ENCODE assay signal across 16 mouse cellular contexts in the genomic region with DNA sequence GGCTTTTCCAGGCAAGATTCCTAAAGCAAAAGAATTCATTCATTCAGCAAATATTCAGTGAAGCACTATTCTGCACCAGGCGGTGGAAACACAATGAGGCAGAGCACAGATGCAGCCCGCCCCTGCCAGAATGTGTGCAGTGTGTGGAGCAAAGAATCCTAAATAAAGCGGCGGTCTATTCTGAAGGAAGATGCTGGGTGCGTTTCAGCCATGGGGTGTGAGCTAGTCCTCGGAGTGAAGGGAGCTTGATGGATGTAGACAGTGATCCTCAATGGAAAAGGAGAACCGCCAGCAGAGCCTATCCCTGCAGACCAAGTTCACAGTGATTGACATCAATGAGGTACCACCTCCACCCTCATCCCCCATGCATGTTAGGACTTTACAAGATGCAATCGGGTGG.
DNase-seq lines count a peak whose midpoint lies in the region; ATAC-seq lines count a peak whose summit lies in the region.
"Had no signal": no experiment of that assay in that cellular context is flagged by ENCODE, and none has a peak within 500 bp of the region (broad histone marks: within the 10 kb centered on the region; RNA-seq: fewer than 3 reads in every experiment).

No protein-coding gene starts in this region.

- H3K36me3 ChIP-seq in neural tube, embryonic 11.5 days (ENCODE audit: control insufficient read depth, insufficient read depth, low read length): no peaks in the 10 kb centered on the region
- H3K36me3 ChIP-seq in neural tube, embryonic 15.5 days: no peaks in the 10 kb centered on the region
- H3K36me3 ChIP-seq in midbrain, embryonic 11.5 days (ENCODE audit: control insufficient read depth, insufficient read depth, low read length): no peaks in the 10 kb centered on the region
- H3K36me3 ChIP-seq: embryonic facial prominence, embryonic 15.5 days; G1E; limb, embryonic 15.5 days; lung, embryonic 15.5 days had no signal

- peak; percentile 29 for DNase-seq in heart, adult 11 months
- no peak for DNase-seq in heart, adult 18-20 months
- DNase-seq in neural tube, embryonic 11.5 days (ENCODE audit: low spot score): no peak
- no peak for DNase-seq in midbrain, embryonic 11.5 days (ENCODE audit: low spot score, missing footprints)
- DNase-seq in right cerebral cortex, postnatal 36 days (ENCODE audit: low spot score in 2 of 2): peak; percentile 16 to 18
- no peak for DNase-seq in Muller cell, postnatal 12 days (ENCODE audit: inconsistent ontology term)
- no peak for DNase-seq in adrenal gland, adult (ENCODE audit: inconsistent age in 2 of 2, low spot score in 1 of 2)
- DNase-seq: cerebellum, adult 9-10 months; gastrocnemius, adult 2 months; kidney, adult 11 months had no signal

- no peak overlapping the region for H3K27ac ChIP-seq in neural tube, embryonic 11.5 days (ENCODE audit: low read depth, low read length)
- no peak overlapping the region for H3K27ac ChIP-seq in neural tube, embryonic 15.5 days (replicated peaks)
- no peak overlapping the region for H3K27ac ChIP-seq in midbrain, embryonic 11.5 days (ENCODE audit: low read depth, low read length)
- H3K27ac ChIP-seq: embryonic facial prominence, embryonic 15.5 days; gastrocnemius, adult 2 months; limb, embryonic 15.5 days; lung, embryonic 15.5 days; stomach, postnatal 0 days had no signal

- no peak overlapping the region for H3K9ac ChIP-seq in neural tube, embryonic 11.5 days (ENCODE audit: low read length)
- no peak overlapping the region for H3K9ac ChIP-seq in neural tube, embryonic 15.5 days (replicated peaks)
- H3K9ac ChIP-seq in midbrain, embryonic 11.5 days (ENCODE audit: low read length): no peak overlapping the region
- H3K9ac ChIP-seq: embryonic facial prominence, embryonic 15.5 days; limb, embryonic 15.5 days; lung, embryonic 15.5 days had no signal

- WGBS in neural tube, embryonic 11.5 days: 59% methylated on average over 8 of the region's 8 CpGs
- WGBS in neural tube, embryonic 15.5 days: 55% methylated on average over 8 of the region's 8 CpGs
- WGBS in midbrain, embryonic 11.5 days: 45% methylated on average over 8 of the region's 8 CpGs

- no peak overlapping the region for H3K4me2 ChIP-seq in neural tube, embryonic 11.5 days (ENCODE audit: low read depth)
- no peak overlapping the region for H3K4me2 ChIP-seq in neural tube, embryonic 15.5 days
- no peak overlapping the region for H3K4me2 ChIP-seq in midbrain, embryonic 11.5 days
- H3K4me2 ChIP-seq: embryonic facial prominence, embryonic 15.5 days; limb, embryonic 15.5 days; lung, embryonic 15.5 days had no signal

- H3K4me1 ChIP-seq in neural tube, embryonic 11.5 days (ENCODE audit: control insufficient read depth, insufficient read depth, low read length): no peaks in the 10 kb centered on the region
- no peaks in the 10 kb centered on the region for H3K4me1 ChIP-seq in neural tube, embryonic 15.5 days
- peaks cover 6% of the 10 kb centered on the region; the same call in 1 of the 2 replicates for H3K4me1 ChIP-seq in midbrain, embryonic 11.5 days (ENCODE audit: control insufficient read depth, insufficient read depth, low read length)
- H3K4me1 ChIP-seq: embryonic facial prominence, embryonic 15.5 days; limb, embryonic 15.5 days; lung, embryonic 15.5 days had no signal

- no peaks in the 10 kb centered on the region for H3K9me3 ChIP-seq in neural tube, embryonic 11.5 days (ENCODE audit: control insufficient read depth, low read length)
- no peaks in the 10 kb centered on the region for H3K9me3 ChIP-seq in neural tube, embryonic 15.5 days (replicated peaks)
- no peaks in the 10 kb centered on the region for H3K9me3 ChIP-seq in midbrain, embryonic 11.5 days (ENCODE audit: control insufficient read depth, low read length)
- H3K9me3 ChIP-seq: embryonic facial prominence, embryonic 15.5 days; G1E; limb, embryonic 15.5 days; lung, embryonic 15.5 days had no signal

- H3K27me3 ChIP-seq in neural tube, embryonic 11.5 days (ENCODE audit: control insufficient read depth, insufficient read depth, low read length): no peaks in the 10 kb centered on the region
- H3K27me3 ChIP-seq in neural tube, embryonic 15.5 days (replicated peaks): 0 out of 2 replicates have a peak, but pooled peaks cover 4% of the 10 kb centered on the region
- no peaks in the 10 kb centered on the region; the same call in 1 of the 2 replicates for H3K27me3 ChIP-seq in midbrain, embryonic 11.5 days (ENCODE audit: control insufficient read depth, insufficient read depth, low read length)
- H3K27me3 ChIP-seq: embryonic facial prominence, embryonic 15.5 days; limb, embryonic 15.5 days had no signal

- ATAC-seq in neural tube, embryonic 11.5 days (ENCODE audit: insufficient read depth, low FRiP score, low TSS enrichment): peak; percentile 23; the same call in 1 of the 2 replicates
- ATAC-seq in neural tube, embryonic 15.5 days (ENCODE audit: low FRiP score): no peak
- peak; percentile 54; the same call in 1 of the 2 replicates for ATAC-seq in midbrain, embryonic 11.5 days (ENCODE audit: low FRiP score)

- H3K4me3 ChIP-seq in neural tube, embryonic 11.5 days (ENCODE audit: low read depth, low read length): no peak overlapping the region
- H3K4me3 ChIP-seq in neural tube, embryonic 15.5 days (replicated peaks): no peak overlapping the region
- no peak overlapping the region for H3K4me3 ChIP-seq in midbrain, embryonic 11.5 days (ENCODE audit: low read depth, low read length)
- H3K4me3 ChIP-seq: embryonic facial prominence, embryonic 15.5 days; gastrocnemius, adult 2 months; limb, embryonic 15.5 days; lung, embryonic 15.5 days had no signal

Comparison
In these comparisons a context has a peak if more than half of its experiments do, and no peak if none do; other contexts are left out.
1. DNase-seq: peak in heart, adult 11 months (single experiment) and right cerebral cortex, postnatal 36 days (2 of 2); none in heart, adult 18-20 months (0 of 2), neural tube, embryonic 11.5 days (single experiment), midbrain, embryonic 11.5 days (single experiment), Muller cell, postnatal 12 days (single experiment) and adrenal gland, adult (0 of 2).